Mouse (Mus musculus) megakaryocyte progenitor cell, adult 5-6 weeks (primary cell): ENCODE results near the gene Rfx7. TPM values are rescaled to one million over a fixed set of nuclear protein-coding genes. Genes with fewer than 3 reads are reported as not detected.
A peak's percentile ranks its signal among the peaks of the same experiment; 100 is the strongest.
"Not testable (repeated sequence)": the region's sequence is repeated elsewhere in the genome, so short reads cannot be mapped to it uniquely, and the experiment has no call there.

Experiments
- ATAC-seq: replicated peaks from 2 replicates; pipeline ENCODE4 v1.8.0; 2016; ENCODE audit warnings: mild to moderate bottlenecking, moderate TSS enrichment, inconsistent platforms; ENCODE audit not compliant: poor library complexity
- total RNA-seq, 2 experiments: library from RNA; stranded (forward) in 1 of 2; stranded (reverse) in 1 of 2; fragments of 157-497, 149-512 nt in 1 of 2; fragments of 200-1000 nt in 1 of 2; gene quantifications; 2 replicates each; pipeline versions ENCODE4 v1.2.3 to v1.2.4; 2015 to 2017

Rfx7 gene
- total RNA-seq, 2 experiments from 2014 or later: 21.9 to 101 TPM

DNA sequence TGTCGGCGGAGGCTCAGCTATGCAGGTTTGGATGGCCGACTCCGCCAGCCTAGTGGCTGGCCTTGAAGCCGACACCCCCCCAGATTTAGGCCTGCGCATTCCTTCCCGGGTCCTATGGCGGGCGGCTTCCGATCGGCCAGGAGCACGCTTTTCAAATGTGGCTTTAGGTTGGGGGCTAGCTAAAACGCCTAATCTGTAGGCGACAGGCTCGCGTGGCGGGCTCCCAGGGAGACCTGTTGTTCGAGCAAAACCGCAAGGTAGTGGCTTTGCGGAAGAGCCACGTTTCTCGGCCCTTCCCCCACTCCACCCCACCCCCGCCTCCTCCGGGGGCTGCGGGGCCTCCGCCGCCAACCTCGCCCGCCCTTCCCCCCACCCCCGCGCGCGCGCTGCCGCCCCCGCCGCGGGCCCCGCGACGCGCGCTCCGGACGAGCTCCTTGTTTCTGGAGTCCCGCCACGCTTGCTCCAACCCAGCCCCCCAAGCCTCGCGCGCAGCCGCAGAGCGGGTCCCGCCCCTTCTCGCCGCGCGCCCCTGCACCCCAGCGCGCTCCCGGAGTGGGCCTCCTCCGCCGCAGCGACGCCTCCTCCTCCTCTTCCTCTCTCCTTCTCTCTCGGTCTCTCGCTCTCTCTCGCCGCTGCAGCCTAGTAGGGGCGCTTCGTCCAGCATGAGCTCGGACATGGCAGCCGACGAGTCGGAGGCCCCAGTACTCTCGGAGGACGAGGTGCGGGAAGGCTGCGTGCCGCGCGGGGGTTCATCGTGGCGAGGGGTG, 130.0 kb downstream of the Rfx7 start, which contains the start of gene Nedd4:
Nedd4 (plus strand) TSS at position 452 of the 767 bp plus-strand sequence.
- ATAC-seq: peak; percentile 67

DNA sequence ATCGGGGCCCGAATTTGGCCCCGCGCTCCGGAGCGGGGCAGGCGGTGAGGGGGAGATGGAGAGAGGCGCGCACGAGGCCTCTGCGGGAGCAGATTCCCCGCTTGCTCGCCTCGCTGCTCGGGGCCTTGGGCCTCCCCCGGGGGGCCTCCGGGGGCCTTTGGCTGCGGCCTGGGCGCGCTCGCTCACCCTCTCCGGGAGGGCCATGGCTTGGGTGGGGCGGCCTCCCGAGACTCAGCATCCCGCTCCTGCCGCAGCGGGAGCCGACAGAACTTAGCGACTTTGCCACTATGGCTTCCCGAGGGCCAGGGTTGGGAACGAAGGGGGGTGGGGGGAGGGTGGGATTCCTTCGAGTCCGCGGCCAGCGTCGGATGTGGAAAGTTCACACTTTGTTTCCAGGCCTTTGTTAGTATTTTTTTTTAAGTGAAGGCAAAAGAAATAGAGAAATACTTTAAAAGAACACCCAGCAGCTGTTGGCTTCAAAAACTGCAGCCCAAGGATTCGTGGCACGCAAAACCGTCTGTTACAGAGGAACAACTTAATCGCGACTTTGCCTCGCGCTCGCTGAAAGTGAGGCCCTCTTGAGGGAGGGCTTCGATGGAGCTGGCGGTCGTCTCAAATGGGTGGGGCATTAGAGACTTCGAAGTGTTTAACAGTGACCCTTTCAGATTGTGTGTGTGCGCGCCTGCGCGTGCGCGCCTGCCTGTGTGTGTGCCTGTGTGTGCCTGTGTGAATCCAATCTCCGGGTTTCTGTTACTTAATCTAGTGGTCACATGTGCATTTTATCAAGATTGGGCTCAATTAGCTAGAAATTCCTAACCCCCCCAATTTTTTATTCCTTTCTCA, 130.9 kb downstream of the Rfx7 start:
- ATAC-seq: peak; percentile 54

DNA sequence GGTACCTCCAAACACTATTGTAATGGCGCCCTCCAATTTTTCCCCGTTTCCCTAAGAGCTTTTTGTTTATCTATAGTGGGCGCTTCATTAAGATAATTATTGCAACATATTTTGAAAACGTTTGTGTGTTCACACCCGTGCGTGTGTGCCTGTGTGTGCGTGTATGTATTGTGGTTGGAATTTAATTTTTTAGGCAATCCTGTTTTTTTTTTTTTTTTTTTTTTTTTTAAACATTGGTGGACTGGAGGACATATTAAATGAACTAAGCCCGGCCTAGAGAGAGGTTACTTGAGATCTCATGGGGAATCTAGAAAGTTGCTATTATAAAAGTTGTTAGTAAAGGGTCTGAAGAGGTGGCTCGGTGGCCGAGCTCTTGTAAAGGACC, 131.5 kb downstream of the Rfx7 start:
- ATAC-seq: no peak

DNA sequence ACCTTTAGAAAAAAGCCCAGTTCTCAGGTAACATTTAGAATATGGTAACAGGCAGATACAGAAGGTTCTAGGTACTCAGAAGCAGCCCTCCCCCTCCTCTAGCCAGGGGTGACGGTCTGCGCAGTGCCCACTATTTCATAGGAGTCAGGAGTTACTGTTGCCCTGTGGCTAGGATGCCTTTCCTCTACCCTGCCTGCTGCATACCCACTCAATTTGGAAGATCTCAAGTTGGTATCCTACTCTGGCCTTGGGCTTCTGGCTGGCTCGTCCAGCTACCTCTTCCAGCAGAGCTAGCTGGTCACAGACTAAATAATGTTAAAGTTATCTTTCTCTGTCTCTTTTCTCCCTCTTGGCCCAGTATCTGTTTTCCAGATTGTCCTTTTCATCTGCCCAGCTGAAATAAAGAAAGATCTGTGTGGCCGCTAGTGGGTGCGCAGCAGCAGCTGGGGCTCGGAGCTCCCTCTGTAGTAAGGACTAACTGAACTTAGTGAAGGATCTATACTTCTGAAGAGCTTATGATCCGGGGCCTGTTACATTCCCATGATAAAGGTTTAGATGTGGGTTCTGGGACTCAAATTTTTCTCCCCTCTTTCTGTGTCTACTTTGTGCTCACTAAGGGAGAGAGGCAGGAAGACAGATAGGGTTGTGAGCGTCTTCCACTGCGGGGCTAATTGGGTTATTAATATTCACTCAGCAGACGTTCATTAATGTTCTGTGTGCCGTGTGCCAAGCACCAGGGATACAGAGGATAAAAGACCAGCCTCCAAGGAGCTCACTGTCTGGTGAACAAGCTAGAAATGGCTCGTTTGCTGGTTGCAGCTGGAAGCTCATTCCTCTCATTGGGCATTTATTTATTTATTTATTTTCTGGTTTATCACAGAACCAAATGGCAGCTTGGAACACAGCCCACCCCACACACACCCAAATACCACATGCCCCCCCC, 132.6 kb downstream of the Rfx7 start:
- ATAC-seq: no peak

DNA sequence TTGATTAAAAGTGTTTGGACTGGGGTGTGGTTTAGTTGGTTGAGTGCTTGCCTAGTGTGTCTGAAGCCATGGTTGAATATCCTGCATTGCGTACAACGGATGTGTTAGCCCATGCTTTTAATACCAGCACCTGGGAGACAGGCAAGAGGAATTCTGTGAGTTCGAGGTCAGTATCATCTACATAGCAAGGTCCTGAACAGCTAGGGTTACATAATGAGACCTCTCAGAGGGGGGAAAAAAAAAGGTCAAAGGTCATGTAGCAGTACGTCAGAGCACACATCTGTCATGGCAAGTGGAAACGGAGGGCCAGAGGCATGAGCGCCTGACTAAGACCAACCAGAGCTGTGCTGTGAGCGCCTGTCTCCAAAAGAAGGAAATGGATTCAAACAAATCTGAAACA, 133.5 kb downstream of the Rfx7 start:
- ATAC-seq: no peak

DNA sequence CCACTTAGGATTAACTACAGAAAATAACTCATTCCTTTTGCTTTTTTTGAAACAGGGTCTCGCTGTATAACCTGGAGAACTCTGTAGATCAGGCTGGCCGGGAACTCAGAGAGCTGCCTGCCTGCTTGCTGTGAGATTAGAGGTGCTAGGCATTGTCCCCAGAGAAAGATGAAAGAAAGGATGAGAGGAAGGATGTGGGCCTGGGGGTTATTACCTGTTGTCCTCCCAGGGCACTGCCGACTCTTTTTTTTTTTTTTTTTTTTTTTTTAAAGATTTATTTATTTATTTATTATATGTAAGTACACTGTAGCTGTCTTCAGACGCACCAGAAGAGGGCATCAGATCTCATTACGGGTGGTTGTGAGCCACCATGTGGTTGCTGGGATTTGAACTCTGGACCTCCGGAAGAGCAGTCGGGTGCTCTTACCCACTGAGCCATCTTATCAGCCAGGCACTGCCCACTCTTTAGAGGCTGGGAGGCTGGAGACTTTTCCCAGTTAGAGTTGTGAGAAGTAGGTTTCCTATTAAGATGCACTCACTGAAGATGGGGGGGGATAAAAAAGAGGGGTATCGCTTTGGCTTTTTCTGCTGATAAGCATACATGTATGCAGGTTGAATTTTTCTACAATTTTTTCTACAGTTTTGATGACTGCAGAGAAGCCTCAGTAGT, 134.4 kb downstream of the Rfx7 start:
- not testable (repeated sequence) for ATAC-seq

DNA sequence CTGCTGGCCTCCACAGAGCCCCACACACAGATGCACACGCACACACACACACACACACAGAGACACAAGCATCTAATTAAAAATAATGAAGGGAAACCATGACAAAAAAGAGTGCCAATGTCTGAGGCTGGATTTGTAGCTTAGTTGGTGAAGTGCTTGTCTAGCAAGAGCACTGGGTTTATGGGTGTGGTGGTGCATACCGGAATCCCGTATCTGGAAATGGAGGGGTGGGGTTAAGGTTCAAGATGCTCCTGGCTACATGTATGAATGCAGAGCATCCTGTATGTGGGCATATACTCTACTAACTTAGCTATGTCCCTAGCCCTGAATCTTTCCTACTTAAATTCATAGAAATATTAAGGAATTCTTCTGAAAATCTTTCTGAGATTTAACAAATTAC, 135.1 kb downstream of the Rfx7 start:
- no peak for ATAC-seq

DNA sequence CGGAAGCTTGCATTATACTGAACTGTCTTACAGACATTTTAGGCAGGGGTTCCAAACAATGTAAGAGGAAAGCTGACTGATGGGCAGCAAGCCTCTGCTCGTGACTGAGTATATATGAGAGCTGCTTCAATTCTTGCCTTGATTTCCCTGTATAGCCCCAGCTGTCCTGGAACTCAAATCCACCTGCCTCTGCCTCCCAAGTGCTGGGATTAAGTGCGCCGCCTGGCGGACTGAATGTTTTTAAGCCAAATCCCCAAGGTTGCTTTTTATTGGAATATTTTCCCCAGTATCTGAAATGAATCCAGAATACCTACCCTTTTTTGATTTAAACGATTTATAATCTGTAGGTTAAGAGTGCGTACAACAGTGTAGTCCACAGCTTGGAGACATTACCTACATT, 137.3 kb downstream of the Rfx7 start:
- no peak for ATAC-seq

DNA sequence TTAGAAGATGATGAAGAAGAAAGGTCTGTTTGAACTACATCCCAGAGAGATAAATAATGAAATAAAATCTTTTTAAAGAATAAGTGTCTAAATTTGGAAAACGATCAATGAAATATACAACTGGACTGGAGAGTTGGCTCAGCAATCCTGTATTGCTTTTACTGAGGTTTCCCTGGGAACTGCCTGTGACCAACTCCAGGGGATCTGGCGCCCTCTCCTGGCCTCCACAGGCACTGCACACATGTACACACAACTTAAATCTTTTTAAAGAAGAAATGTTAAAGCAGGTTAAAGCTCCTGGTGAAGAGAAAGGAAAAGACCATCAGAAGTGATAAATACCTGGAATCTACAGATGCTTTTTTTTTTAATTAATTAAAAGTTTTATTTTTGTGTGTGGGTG, 140.3 kb downstream of the Rfx7 start:
- ATAC-seq: peak; percentile 94

Other genes starting within 250 kb of the Rfx7 start
- 59.4 and 83.2 TPM in 2 replicates for gene Mns1, start 94.2 kb upstream of the Rfx7 start, total RNA-seq (2015)
- 89.7 and 128 TPM in 2 replicates for gene Mns1, start 94.2 kb upstream of the Rfx7 start, total RNA-seq (2017)
- 8.8 and 17.7 TPM in 2 replicates for gene Tex9, start 40.0 kb upstream of the Rfx7 start, total RNA-seq (2015)
- gene Tex9, start 40.0 kb upstream of the Rfx7 start, total RNA-seq (2017): 23.1 and 38.9 TPM in 2 replicates
- gene Nedd4, start 130.1 kb downstream of the Rfx7 start, total RNA-seq (2015): 137 and 168 TPM in 2 replicates
- 163 and 210 TPM in 2 replicates for gene Nedd4, start 130.1 kb downstream of the Rfx7 start, total RNA-seq (2017)